In the genomic region with DNA sequence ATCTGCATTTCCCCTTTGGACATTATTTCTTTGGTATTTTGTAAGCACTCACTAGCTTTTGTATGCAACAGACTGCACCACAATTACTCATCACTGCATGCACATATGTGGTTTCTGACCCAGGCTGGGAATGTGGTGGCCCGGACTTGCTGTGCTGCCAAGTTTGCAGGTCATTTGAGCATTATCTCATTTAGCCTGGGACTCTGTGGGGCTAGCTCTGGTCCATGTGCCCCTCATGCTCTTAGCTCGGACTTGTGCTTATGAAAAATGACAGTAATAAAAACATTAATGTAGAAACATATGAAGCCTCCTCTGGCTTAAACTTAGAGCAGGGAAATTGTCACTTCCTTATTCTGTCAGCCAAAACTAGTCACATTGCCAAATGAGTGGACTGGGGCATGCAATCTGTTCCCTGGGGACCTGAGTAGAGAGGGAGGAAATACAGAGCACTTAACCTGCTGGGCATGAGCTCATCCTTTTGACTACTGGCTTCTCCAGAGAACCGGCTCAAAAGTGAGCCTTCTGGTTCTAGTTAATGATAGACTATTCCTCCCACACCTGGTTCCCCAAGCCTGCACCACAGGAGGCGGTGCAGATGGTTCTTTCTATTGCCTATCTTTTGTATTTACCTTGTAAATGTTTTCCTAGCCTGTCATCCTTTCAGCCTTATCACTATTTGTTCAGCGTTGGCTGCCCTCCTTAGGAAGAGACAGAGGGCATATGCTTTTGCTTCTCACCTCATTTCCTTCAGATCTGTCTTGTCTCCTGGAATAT, we compare ENCODE assay signal across 9 mouse cellular contexts. TPM values are rescaled to one million over a fixed set of nuclear protein-coding genes. Genes with fewer than 3 reads are reported as not detected.
DNase-seq lines count a peak whose midpoint lies in the region; ATAC-seq lines count a peak whose summit lies in the region.
"Had no signal": no experiment of that assay in that cellular context is flagged by ENCODE, and none has a peak within 500 bp of the region (broad histone marks: within the 10 kb centered on the region; RNA-seq: fewer than 3 reads in every experiment).

No protein-coding gene starts in this region.

- WGBS in kidney, embryonic 14.5 days: 75% methylated on average over 5 of the region's 5 CpGs

- H3K4me3 ChIP-seq in kidney, embryonic 14.5 days (ENCODE audit: low read length): no peak overlapping the region
- H3K4me3 ChIP-seq: neural tube, embryonic 13.5 days had no signal

- peaks cover 19% of the 10 kb centered on the region; the same call in 1 of the 2 replicates for H3K36me3 ChIP-seq in kidney, embryonic 14.5 days (ENCODE audit: control insufficient read depth, insufficient read depth, low read length)

- no peak overlapping the region for H3K9ac ChIP-seq in kidney, embryonic 14.5 days (ENCODE audit: low read depth, low read length)
- H3K9ac ChIP-seq: neural tube, embryonic 13.5 days had no signal

- no peaks in the 10 kb centered on the region for H3K9me3 ChIP-seq in kidney, embryonic 14.5 days (ENCODE audit: control insufficient read depth, low read length)
- H3K9me3 ChIP-seq: neural tube, embryonic 13.5 days had no signal

- H3K4me1 ChIP-seq in kidney, embryonic 14.5 days (ENCODE audit: control insufficient read depth, insufficient read depth, low read length): no peaks in the 10 kb centered on the region

- H3K27ac ChIP-seq in kidney, embryonic 14.5 days (ENCODE audit: low read depth, low read length): no peak overlapping the region
- H3K27ac ChIP-seq: neural tube, embryonic 13.5 days had no signal

- no peak overlapping the region for H3K4me2 ChIP-seq in kidney, embryonic 14.5 days (replicated peaks; ENCODE audit: low read depth, low read length)
- H3K4me2 ChIP-seq: neural tube, embryonic 13.5 days had no signal

- peak; percentile 57; the same call in 1 of the 2 replicates for ATAC-seq in kidney, embryonic 14.5 days (ENCODE audit: low FRiP score, low TSS enrichment)
- no peak for ATAC-seq in erythroblast, adult 5-6 weeks (replicated peaks; ENCODE audit: low FRiP score, poor library complexity, severe bottlenecking)

- peak; percentile 28 to 33 for DNase-seq in urinary bladder, postnatal 36 days (ENCODE audit: low spot score in 2 of 2)
- DNase-seq in urinary bladder, postnatal 10 days (ENCODE audit: low spot score): no peak
- peak; percentile 84 for DNase-seq in cerebellum, adult 9-11 months
- peak; percentile 30 for DNase-seq in lung, postnatal 14 days
- no peak for DNase-seq in left cerebral cortex, adult 11 months (ENCODE audit: low spot score)
- DNase-seq in thymus, postnatal 0 days (ENCODE audit: low spot score): no peak

- no peaks in the 10 kb centered on the region for H3K27me3 ChIP-seq in kidney, embryonic 14.5 days (ENCODE audit: control insufficient read depth, insufficient read depth, low read length)
- H3K27me3 ChIP-seq: neural tube, embryonic 13.5 days had no signal

RNA-seq across cellular contexts. Expression of gene Mrpl1, which starts 12.7 kb away (rescaled TPM):
- polyA plus RNA-seq in kidney, embryonic 14.5 days (2014; fragmentation: Nextera tagmentation; extraction: Ambion mirVana): 29.7 and 32.6 TPM in 2 replicates
- 5.0 and 7.1 TPM in 2 replicates for total RNA-seq in erythroblast, adult 5-6 weeks (2015; ENCODE audit: low replicate concordance)
- total RNA-seq in erythroblast, adult 5-6 weeks (2017; ENCODE audit: low replicate concordance): 6.8 and 15.6 TPM in 2 replicates
- 26.4 and 29.1 TPM in 2 replicates for polyA plus RNA-seq in thymus, postnatal 0 days (2015; fragmentation: Nextera tagmentation; extraction: Ambion mirVana)

RNA-seq across cellular contexts. Expression of gene Cnot6l, which starts 58.0 kb away (rescaled TPM):
- 27.7 and 33.8 TPM in 2 replicates for polyA plus RNA-seq in kidney, embryonic 14.5 days (2014; fragmentation: Nextera tagmentation; extraction: Ambion mirVana)
- total RNA-seq in erythroblast, adult 5-6 weeks (2015; ENCODE audit: low replicate concordance): 14.0 and 20.9 TPM in 2 replicates
- 4.7 and 7.8 TPM in 2 replicates for total RNA-seq in erythroblast, adult 5-6 weeks (2017; ENCODE audit: low replicate concordance)
- 72.0 and 89.7 TPM in 2 replicates for polyA plus RNA-seq in thymus, postnatal 0 days (2015; fragmentation: Nextera tagmentation; extraction: Ambion mirVana)

Comparison
In these comparisons a context has a peak if more than half of its experiments do, and no peak if none do; other contexts are left out.
1. DNase-seq: peak in urinary bladder, postnatal 36 days (2 of 2), cerebellum, adult 9-11 months (single experiment) and lung, postnatal 14 days (single experiment); none in urinary bladder, postnatal 10 days (single experiment), left cerebral cortex, adult 11 months (single experiment) and thymus, postnatal 0 days (single experiment).